Mouse (Mus musculus): ENCODE measurements around the gene Tulp1.
A peak's percentile ranks its signal among the peaks of the same experiment; 100 is the strongest.
"Not testable (repeated sequence)": the region's sequence is repeated elsewhere in the genome, so short reads cannot be mapped to it uniquely, and the experiment has no call there.

Tulp1 gene

GRCm38 (mm10) chr17:28368449-28368848, 3.4 kb upstream of the Tulp1 start:
- DNase-seq (ENCODE audit: low spot score): peak; percentile 66

- DNase-seq (ENCODE audit: low spot score): no peak
Measured at GRCm38 (mm10) chr17:28363507-28363906, 1.5 kb downstream of the Tulp1 start.

- no peak for DNase-seq (ENCODE audit: low spot score)
Measured at GRCm38 (mm10) chr17:28362653-28363292, 2.2 kb downstream of the Tulp1 start.

GRCm38 (mm10) chr17:28361921-28362652, 2.9 kb downstream of the Tulp1 start:
- DNase-seq (ENCODE audit: low spot score): no peak

GRCm38 (mm10) chr17:28360531-28361277, 4.3 kb downstream of the Tulp1 start:
- no peak for DNase-seq (ENCODE audit: low spot score)

GRCm38 (mm10) chr17:28358576-28359261, 6.3 kb downstream of the Tulp1 start:
- DNase-seq (ENCODE audit: low spot score): not testable (repeated sequence)

GRCm38 (mm10) chr17:28355871-28356270, 9.2 kb downstream of the Tulp1 start:
- DNase-seq (ENCODE audit: low spot score): no peak

GRCm38 (mm10) chr17:28352018-28352417, 13.0 kb downstream of the Tulp1 start:
- DNase-seq (ENCODE audit: low spot score): no peak

GRCm38 (mm10) chr17:28351353-28351890, 13.6 kb downstream of the Tulp1 start:
- no peak for DNase-seq (ENCODE audit: low spot score)

- DNase-seq (ENCODE audit: low spot score): peak; percentile 64
Measured at GRCm38 (mm10) chr17:28350466-28351352, 14.3 kb downstream of the Tulp1 start, which contains the start of gene Tead3. Gene Tead3, minus strand, starts transcription at chr17:28350817.

- DNase-seq (ENCODE audit: low spot score): no peak
Measured at GRCm38 (mm10) chr17:28349901-28350465, 15.0 kb downstream of the Tulp1 start.

- no peak for DNase-seq (ENCODE audit: low spot score)
Measured at GRCm38 (mm10) chr17:28349264-28349880, 15.7 kb downstream of the Tulp1 start.

- no peak for DNase-seq (ENCODE audit: low spot score)
Measured at GRCm38 (mm10) chr17:28348211-28348610, 16.8 kb downstream of the Tulp1 start.

- no peak for DNase-seq (ENCODE audit: low spot score)
Measured at GRCm38 (mm10) chr17:28347327-28347726, 17.7 kb downstream of the Tulp1 start.

- no peak for DNase-seq (ENCODE audit: low spot score)
Measured at GRCm38 (mm10) chr17:28345882-28346281, 19.1 kb downstream of the Tulp1 start.

GRCm38 (mm10) chr17:28345271-28345721, 19.7 kb downstream of the Tulp1 start:
- no peak for DNase-seq (ENCODE audit: low spot score)

GRCm38 (mm10) chr17:28344670-28345069, 20.4 kb downstream of the Tulp1 start:
- no peak for DNase-seq (ENCODE audit: low spot score)

GRCm38 (mm10) chr17:28344050-28344607, 20.9 kb downstream of the Tulp1 start:
- no peak for DNase-seq (ENCODE audit: low spot score)

- DNase-seq (ENCODE audit: low spot score): peak; percentile 93
Measured at GRCm38 (mm10) chr17:28341091-28341490, 23.9 kb downstream of the Tulp1 start.

- no peak for DNase-seq (ENCODE audit: low spot score)
Measured at GRCm38 (mm10) chr17:28340578-28340977, 24.4 kb downstream of the Tulp1 start.

Measured in urinary bladder, postnatal 10 days (tissue).